Mouse (Mus musculus) ES-E14 (cell line): Measurements from ENCODE around the gene Gata3. TPM values are rescaled to one million over a fixed set of nuclear protein-coding genes. Genes with fewer than 3 reads are reported as not detected.

ENCODE experiments used
- DNase-seq: peaks from one replicate; pipeline ENCODE4 v3.0.0-alpha.2; 2013; ENCODE audit warnings: low read depth, low spot score
- H3K27ac ChIP-seq: 2 replicates; pipeline ENCODE4 v1.5.1; 2012; ENCODE audit warnings: low read depth, mild to moderate bottlenecking, low read length, moderate library complexity, mixed read lengths; ENCODE audit not compliant: poor library complexity, insufficient read depth, severe bottlenecking
- H3K36me3 ChIP-seq: 2 replicates; pipeline ENCODE4 v1.6.1; 2012; ENCODE audit warnings: mild to moderate bottlenecking, low read length, moderate library complexity, mixed read lengths; ENCODE audit not compliant: control insufficient read depth, poor library complexity, insufficient read depth, severe bottlenecking
- H3K4me1 ChIP-seq, 2 experiments: fragments of 150-350 bp in 1 of 2; sonication (generic) in 1 of 2; 2 replicates each; pipeline ENCODE4 v1.6.1; 2012; ENCODE audit warnings: low read length in 2 of 2, mild to moderate bottlenecking in 1 of 2, mixed read lengths in 1 of 2; ENCODE audit not compliant: control insufficient read depth in 2 of 2, insufficient read depth in 2 of 2, poor library complexity in 1 of 2
- H3K4me3 ChIP-seq, 2 experiments: fragments of 150-350 bp in 1 of 2; sonication (generic) in 1 of 2; 2 replicates each; pipeline ENCODE4 v1.5.1; 2012; ENCODE audit warnings: low read length in 2 of 2, low read depth in 1 of 2, mild to moderate bottlenecking in 1 of 2, mixed read lengths in 1 of 2; ENCODE audit not compliant: insufficient read depth in 1 of 2, poor library complexity in 1 of 2, severe bottlenecking in 1 of 2
- H3K9ac ChIP-seq: 2 replicates; pipeline ENCODE4 v1.6.1; 2012; ENCODE audit warnings: low read depth, mild to moderate bottlenecking, low read length, mixed read lengths; ENCODE audit not compliant: poor library complexity, insufficient read depth, severe bottlenecking
- H3K9me3 ChIP-seq: fragments of 150-350 bp; sonication (generic); 2 replicates; pipeline ENCODE4 v1.6.1; 2012; ENCODE audit warnings: low read depth, mild to moderate bottlenecking, low read length; ENCODE audit not compliant: control insufficient read depth, insufficient read depth
- CHD2 ChIP-seq: IDR thresholded peaks from 2 replicates; pipeline ENCODE4 v1.6.1; 2014; ENCODE audit warnings: mild to moderate bottlenecking, low read depth, low read length, inconsistent platforms
- HCFC1 ChIP-seq: IDR thresholded peaks from 2 replicates; pipeline ENCODE4 v1.6.1; 2012; ENCODE audit warnings: low read length, inconsistent platforms, borderline replicate concordance; ENCODE audit not compliant: insufficient read depth
- MAFK ChIP-seq: IDR thresholded peaks from 2 replicates; pipeline ENCODE4 v1.6.1; 2014; ENCODE audit warnings: mild to moderate bottlenecking, low read depth, low read length, inconsistent platforms; ENCODE audit not compliant: insufficient read depth
- ZC3H11A ChIP-seq: IDR thresholded peaks from 2 replicates; pipeline ENCODE4 v1.6.1; 2012; ENCODE audit warnings: low read depth, mild to moderate bottlenecking, inconsistent platforms, low read length, borderline replicate concordance
- ZNF384 ChIP-seq: IDR thresholded peaks from 2 replicates; pipeline ENCODE4 v1.6.1; 2012; ENCODE audit warnings: low read depth, low read length, inconsistent platforms
- in situ Hi-C, 2 experiments: fragments of 600-800 bp; cut with MboI; formaldehyde crosslinking; loops; one replicate each; pipeline ENCODE4 v1.15.1; 2025; ENCODE audit warnings: low sequenced_read_pairs in 2 of 2, inconsistent platforms in 1 of 2; ENCODE audit not compliant: unreplicated experiment in 2 of 2
- total RNA-seq: library from RNA; depleted of rRNA; stranded (reverse); fragments of 300-350 nt; gene quantifications from 2 replicates; pipeline ENCODE4 v1.2.3, GENCODE M21; 2012

The Gata3 gene
- total RNA-seq, 1 experiment: 2.2 TPM

DNA sequence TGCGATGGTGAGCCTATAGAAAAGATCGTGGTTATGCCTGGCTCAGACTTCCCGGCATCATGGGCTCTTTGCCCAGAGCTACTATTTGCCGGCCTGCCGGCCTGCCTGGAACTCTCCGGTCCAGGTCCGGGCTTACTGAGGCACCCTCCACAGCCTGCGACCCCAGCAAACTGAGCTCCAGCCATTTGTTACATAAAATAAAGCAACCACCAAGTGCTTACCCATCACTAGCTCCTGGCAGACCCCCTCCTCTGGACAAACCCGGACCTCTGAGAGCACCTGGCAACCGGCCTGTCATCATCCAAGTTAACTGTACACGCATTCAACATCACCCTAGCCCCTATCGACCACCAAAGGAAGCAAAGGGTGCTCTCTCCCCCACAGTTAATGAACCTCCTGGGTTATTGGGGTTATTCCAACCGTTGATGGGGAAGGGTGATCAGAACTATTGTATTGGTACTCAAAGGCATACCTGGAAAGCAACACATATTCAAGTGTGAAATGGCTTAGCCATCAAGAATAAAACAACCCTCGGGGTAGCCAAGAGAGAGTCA lies 4.5 kb downstream of the Gata3 start:
- H3K27ac ChIP-seq: no peak overlapping the region
- H3K4me3 ChIP-seq: no peak overlapping the region
- no peak overlapping the region for H3K9ac ChIP-seq
- peaks cover 0 to 10% of the 10 kb centered on the region in 2 experiments; a peak in 2 of 4 replicates for H3K4me1 ChIP-seq
- no peaks in the 10 kb centered on the region for H3K36me3 ChIP-seq
- in situ Hi-C loops: no loop called here
- TF ChIP-seq ZNF384 (no peak), MAFK (no peak), CHD2 (no peak), ZC3H11A (no peak), HCFC1 (no peak)
- H3K9me3 ChIP-seq: no peaks in the 10 kb centered on the region
- no peak for DNase-seq

DNA sequence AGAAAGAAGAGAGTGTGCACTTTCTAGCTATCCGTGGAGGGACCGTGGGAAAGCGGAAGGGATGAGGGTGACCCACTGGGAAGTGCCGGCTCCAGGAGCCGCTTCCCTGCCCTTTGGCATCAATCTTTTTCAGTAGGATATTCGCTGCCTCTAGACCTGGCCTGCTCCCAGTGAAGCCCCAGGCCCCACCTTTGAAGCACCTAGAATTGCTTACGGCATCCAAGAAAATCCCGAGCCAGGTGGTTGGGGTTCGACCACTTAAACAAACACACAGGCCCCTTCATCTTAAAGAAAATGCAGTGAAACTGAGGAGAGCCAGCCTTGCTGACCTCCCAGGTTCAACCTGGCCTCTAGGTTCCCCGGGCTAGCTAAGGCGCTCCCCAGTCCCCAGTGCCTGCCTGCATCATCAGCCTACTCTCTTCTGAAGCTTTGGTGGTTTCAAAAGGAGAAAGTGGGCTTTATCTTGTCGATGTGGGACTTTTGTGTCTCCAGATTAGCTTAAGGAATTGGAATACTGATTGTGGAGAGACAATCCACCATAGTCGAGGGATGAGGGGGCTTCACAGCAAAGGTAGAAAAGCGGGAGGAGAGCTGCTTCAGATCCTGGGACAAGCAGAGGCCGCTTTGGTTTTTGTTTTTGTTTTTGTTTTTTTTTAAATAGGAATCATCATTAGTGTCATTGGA lies 5.2 kb downstream of the Gata3 start:
- no peak overlapping the region for H3K27ac ChIP-seq
- TF ChIP-seq ZC3H11A (no peak), HCFC1 (no peak), MAFK (no peak), ZNF384 (no peak), CHD2 (no peak)
- H3K4me1 ChIP-seq: peaks cover 0 to 10% of the 10 kb centered on the region in 2 experiments; a peak in 2 of 4 replicates
- in situ Hi-C loops: loop anchor here (5.0 kb wide), 1 partner anchor 488 kb away; the partner anchor contains the start of gene Sfmbt2 (in 2 of the 2)
- H3K9me3 ChIP-seq: no peaks in the 10 kb centered on the region
- no peak overlapping the region for H3K9ac ChIP-seq
- no peaks in the 10 kb centered on the region for H3K36me3 ChIP-seq
- DNase-seq: no peak
- no peak overlapping the region for H3K4me3 ChIP-seq

DNA sequence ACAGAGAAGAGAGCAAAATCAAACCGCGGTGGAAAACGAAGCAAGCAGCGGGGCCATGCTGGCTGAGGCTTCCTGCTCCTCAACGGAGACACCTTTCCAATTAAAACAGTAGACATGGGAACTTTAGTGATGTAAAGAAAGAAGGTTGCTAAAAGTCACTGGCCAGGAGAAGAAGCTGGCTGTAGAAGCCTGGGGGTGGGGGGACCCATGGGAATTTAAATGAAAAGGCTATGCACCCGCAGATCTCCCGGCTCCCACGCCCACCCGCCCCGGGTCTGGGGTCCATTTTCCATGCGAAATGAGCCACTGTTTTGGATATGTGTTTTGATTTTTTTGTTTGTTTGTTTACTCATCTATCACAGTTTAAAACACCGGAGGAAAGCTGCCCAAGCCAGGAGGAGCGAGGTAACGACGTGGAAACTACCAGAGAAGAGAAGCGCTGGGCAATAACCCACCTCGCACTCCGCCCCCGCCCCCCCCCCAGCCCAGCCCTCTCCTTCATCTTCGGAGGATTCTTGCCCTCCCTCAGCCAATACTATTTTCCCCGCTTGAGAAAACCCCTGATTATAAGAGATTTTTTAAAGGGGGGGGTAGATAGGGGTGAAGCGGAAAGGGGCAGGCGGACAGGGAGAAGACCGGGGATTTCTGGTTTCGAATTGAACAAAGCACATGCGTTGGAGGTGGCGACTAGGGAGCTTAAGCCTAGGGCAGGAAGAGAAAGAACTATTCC lies 5.9 kb downstream of the Gata3 start:
- no peak for DNase-seq
- Histone ChIP-seq H3K4me1 (peaks cover 0 to 10% of the 10 kb centered on the region in 2 experiments; a peak in 2 of 4 replicates), H3K9me3 (no peaks in the 10 kb centered on the region), H3K27ac (no peak overlapping the region), H3K4me3 (no peak overlapping the region), H3K36me3 (no peaks in the 10 kb centered on the region), H3K9ac (no peak overlapping the region)
- in situ Hi-C loops: loop anchor here (5.0 kb wide), 1 partner anchor 488 kb away; the partner anchor contains the start of gene Sfmbt2 (in 2 of the 2)
- TF ChIP-seq ZC3H11A: no peak
- 0 out of 2 replicates have a peak, but pooled peaks have one; percentile 34 for TF ChIP-seq HCFC1

DNA sequence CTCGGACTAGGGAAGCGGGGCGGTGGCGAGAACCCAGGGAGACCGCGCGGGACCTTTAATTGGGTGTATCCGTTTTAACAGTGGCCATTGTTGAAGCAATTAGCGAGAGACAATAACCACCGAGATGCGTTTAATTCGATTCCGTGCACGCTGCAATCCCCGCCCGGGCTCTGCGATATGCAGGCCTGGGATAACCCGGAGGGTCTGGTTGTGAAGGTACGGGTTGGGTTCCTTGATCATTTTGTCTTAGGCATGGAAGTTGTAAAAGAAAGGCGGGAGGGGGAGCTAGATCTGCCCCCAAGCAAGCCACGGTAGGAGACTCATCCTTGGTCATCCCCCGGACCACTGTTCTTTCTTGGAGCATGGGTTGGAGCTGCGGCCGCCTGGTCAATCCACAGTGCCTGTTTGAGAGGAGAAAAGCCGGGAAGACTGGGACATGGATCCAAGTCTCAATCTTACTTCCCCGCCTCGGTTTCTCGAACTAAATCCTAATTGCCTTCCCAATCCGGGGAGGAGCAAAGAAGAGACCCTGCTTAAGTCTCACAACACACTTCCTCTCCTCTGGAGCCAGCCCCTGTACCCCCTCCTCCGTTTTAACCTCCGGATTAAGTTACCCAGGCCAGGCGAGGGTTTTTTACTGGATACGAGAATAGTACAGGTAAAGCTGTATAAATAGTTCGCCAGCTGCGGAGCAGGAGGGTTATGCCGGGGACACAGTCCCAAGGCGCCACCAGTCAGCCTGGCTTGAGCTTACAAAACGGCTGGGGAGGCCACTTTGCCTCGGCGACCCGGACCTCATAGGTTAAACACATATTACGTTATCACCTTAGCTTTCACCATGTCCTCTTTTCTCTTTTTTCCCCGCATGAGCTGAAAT lies 6.7 kb downstream of the Gata3 start:
- no peak overlapping the region for H3K9ac ChIP-seq
- H3K36me3 ChIP-seq: no peaks in the 10 kb centered on the region
- no peak for DNase-seq
- in situ Hi-C loops: loop anchor here (5.0 kb wide), 1 partner anchor 489 kb away; the partner anchor contains the start of gene Sfmbt2 (in 2 of the 2)
- no peak for TF ChIP-seq CHD2
- TF ChIP-seq MAFK: no peak
- TF ChIP-seq HCFC1: no peak
- no peak for TF ChIP-seq ZC3H11A
- TF ChIP-seq ZNF384: no peak
- no peaks in the 10 kb centered on the region for H3K9me3 ChIP-seq
- peak overlapping the region; percentile 6 to 7; a peak in 1 of 4 replicates for H3K4me3 ChIP-seq
- peaks cover 0 to 10% of the 10 kb centered on the region in 2 experiments; a peak in 2 of 4 replicates for H3K4me1 ChIP-seq
- no peak overlapping the region for H3K27ac ChIP-seq
